Mouse (Mus musculus): ENCODE measurements around the gene Rnf167. TPM values are rescaled to one million over a fixed set of nuclear protein-coding genes. Genes with fewer than 3 reads are reported as not detected.

Rnf167 gene
- polyA plus RNA-seq, 1 experiment, result 16.7 TPM

DNA sequence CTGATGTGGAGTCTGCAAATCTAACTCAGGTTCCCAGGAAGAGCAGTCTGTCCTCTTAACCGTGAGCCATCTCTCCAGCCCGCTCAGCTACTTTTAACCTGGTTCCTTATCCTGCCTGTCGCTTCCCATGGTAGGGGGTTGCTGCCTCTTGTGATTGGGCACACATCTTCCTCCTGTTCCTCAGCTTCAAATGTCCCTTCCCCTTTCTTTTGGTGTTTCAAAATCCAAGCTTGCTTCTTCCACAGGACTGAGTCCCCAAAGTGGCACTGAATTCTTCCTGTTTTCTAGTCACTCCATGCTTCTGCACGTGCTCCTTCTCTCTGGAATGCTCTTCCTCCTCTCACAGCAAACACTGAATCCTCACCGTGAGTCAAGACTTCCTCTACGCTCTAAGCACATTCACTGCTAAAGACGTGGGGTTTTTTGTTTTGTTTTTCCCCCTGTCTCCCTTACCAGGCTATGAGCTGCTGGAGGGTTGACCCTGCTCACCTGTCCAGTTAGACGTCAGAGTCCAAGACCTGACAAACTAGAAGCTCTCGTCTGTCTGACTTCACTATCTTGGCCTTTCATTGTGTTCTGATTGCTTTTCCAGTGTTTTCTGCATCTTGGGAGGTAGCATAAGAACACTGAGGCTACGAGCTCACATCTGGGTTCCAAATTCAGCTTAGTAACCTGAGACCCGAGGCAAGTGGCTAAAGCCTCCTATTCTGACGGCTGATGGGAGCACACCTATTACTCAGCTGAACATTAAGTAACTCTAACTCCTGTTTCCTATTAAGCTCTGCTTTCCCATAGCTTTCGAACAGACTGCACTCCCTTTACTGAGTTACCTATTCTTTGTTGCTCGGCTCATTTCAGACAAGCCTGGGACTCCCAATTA, 20.5 kb downstream of the Rnf167 start:
- Histone ChIP-seq H3K4me3 (peak overlapping the region; percentile 82), H3K36me3 (ENCODE audit: control insufficient read depth, insufficient read depth) (peaks cover 20% of the 10 kb centered on the region), H3ac (ENCODE audit: control insufficient read depth, insufficient read length) (no peak overlapping the region), H3K4me2 (ENCODE audit: low read depth) (peak overlapping the region; percentile 95), H3K27me3 (ENCODE audit: control insufficient read depth, insufficient read depth, insufficient read length) (no peaks in the 10 kb centered on the region), H3K79me2 (ENCODE audit: control insufficient read depth, insufficient read depth) (peaks cover 19% of the 10 kb centered on the region)
- no peak for TF ChIP-seq MYOG (IDR thresholded peaks at IDR 0.05; ENCODE audit: control insufficient read depth in 1 of 3, insufficient read depth in 1 of 3, insufficient read length in 2 of 3, low read depth in 2 of 3)
- no peak for TF ChIP-seq MYOD1 (IDR thresholded peaks at IDR 0.05; ENCODE audit: control insufficient read depth in 1 of 3, insufficient read length in 2 of 3, low read depth in 2 of 3)
- no peak for TF ChIP-seq REST (IDR thresholded peaks at IDR 0.05; ENCODE audit: insufficient read depth, insufficient read length)
- TF ChIP-seq SRF (IDR thresholded peaks at IDR 0.05; ENCODE audit: control insufficient read depth, insufficient read length, low read depth), result no peak
- TF ChIP-seq E2F4 (IDR thresholded peaks at IDR 0.05; ENCODE audit: insufficient read depth), result no peak

GRCm38 (mm10) chr11:70668335-70668770, 21.3 kb downstream of the Rnf167 start:
- no peaks in the 10 kb centered on the region for H3K27me3 ChIP-seq (ENCODE audit: control insufficient read depth, insufficient read depth, insufficient read length)
- peak overlapping the region; percentile 82 for H3K4me3 ChIP-seq
- peaks cover 11% of the 10 kb centered on the region for H3K36me3 ChIP-seq (ENCODE audit: control insufficient read depth, insufficient read depth)
- H3K79me2 ChIP-seq (ENCODE audit: control insufficient read depth, insufficient read depth), result peaks cover 19% of the 10 kb centered on the region
- peak overlapping the region; percentile 35 for H3ac ChIP-seq (ENCODE audit: control insufficient read depth, insufficient read length)
- TF ChIP-seq TCF12 (IDR thresholded peaks at IDR 0.05; ENCODE audit: insufficient read depth, poor library complexity, severe bottlenecking) (no peak), POLR2AphosphoS2 (IDR thresholded peaks at IDR 0.05; ENCODE audit: insufficient read length, low read depth) (peak; percentile 46), POLR2A (IDR thresholded peaks at IDR 0.05; ENCODE audit: insufficient read length, low read depth) (peak; percentile 64), MAX (IDR thresholded peaks at IDR 0.05; ENCODE audit: low read depth) (no peak), USF1 (IDR thresholded peaks at IDR 0.05; ENCODE audit: low read depth) (peak; percentile 34), MYOD1 (IDR thresholded peaks at IDR 0.05; ENCODE audit: control insufficient read depth in 1 of 3, insufficient read length in 2 of 3, low read depth in 2 of 3) (no peak)
- peak overlapping the region; percentile 95 for H3K4me2 ChIP-seq (ENCODE audit: low read depth)

GRCm38 (mm10) chr11:70668771-70669505, 21.9 kb downstream of the Rnf167 start, which contains the start of gene Spag7:
Gene Spag7, minus strand, starts transcription at chr11:70669416.
- Histone ChIP-seq H3K36me3 (ENCODE audit: control insufficient read depth, insufficient read depth) (peaks cover 6% of the 10 kb centered on the region), H3K27me3 (ENCODE audit: control insufficient read depth, insufficient read depth, insufficient read length) (no peaks in the 10 kb centered on the region), H3ac (ENCODE audit: control insufficient read depth, insufficient read length) (peak within 1 kb of the TSS; percentile 35), H3K4me3 (peak within 1 kb of the TSS; percentile 82), H3K79me2 (ENCODE audit: control insufficient read depth, insufficient read depth) (peaks cover 19% of the 10 kb centered on the region), H3K4me2 (ENCODE audit: low read depth) (peak within 1 kb of the TSS; percentile 95)
- TF ChIP-seq MYOD1 (IDR thresholded peaks at IDR 0.05; ENCODE audit: control insufficient read depth in 1 of 3, insufficient read length in 2 of 3, low read depth in 2 of 3) (no peak), POLR2AphosphoS2 (IDR thresholded peaks at IDR 0.05; ENCODE audit: insufficient read length, low read depth) (peak; percentile 93), SRF (IDR thresholded peaks at IDR 0.05; ENCODE audit: control insufficient read depth, insufficient read length, low read depth) (peak; percentile 88), POLR2A (IDR thresholded peaks at IDR 0.05; ENCODE audit: insufficient read length, low read depth) (peak; percentile 76)

GRCm38 (mm10) chr11:70669582-70670345, 22.7 kb downstream of the Rnf167 start:
- H3K27me3 ChIP-seq (ENCODE audit: control insufficient read depth, insufficient read depth, insufficient read length), result no peaks in the 10 kb centered on the region
- H3ac ChIP-seq (ENCODE audit: control insufficient read depth, insufficient read length), result peak overlapping the region; percentile 35
- H3K79me2 ChIP-seq (ENCODE audit: control insufficient read depth, insufficient read depth), result peaks cover 19% of the 10 kb centered on the region
- no peaks in the 10 kb centered on the region for H3K36me3 ChIP-seq (ENCODE audit: control insufficient read depth, insufficient read depth)
- H3K4me3 ChIP-seq, result peak overlapping the region; percentile 82
- peak overlapping the region; percentile 93 for H3K4me2 ChIP-seq (ENCODE audit: low read depth)
- TF ChIP-seq MYOD1 (IDR thresholded peaks at IDR 0.05; ENCODE audit: control insufficient read depth in 1 of 3, insufficient read length in 2 of 3, low read depth in 2 of 3) (no peak), POLR2A (IDR thresholded peaks at IDR 0.05; ENCODE audit: insufficient read length, low read depth) (peak; percentile 22), SRF (IDR thresholded peaks at IDR 0.05; ENCODE audit: control insufficient read depth, insufficient read length, low read depth) (peak; percentile 18)

DNA sequence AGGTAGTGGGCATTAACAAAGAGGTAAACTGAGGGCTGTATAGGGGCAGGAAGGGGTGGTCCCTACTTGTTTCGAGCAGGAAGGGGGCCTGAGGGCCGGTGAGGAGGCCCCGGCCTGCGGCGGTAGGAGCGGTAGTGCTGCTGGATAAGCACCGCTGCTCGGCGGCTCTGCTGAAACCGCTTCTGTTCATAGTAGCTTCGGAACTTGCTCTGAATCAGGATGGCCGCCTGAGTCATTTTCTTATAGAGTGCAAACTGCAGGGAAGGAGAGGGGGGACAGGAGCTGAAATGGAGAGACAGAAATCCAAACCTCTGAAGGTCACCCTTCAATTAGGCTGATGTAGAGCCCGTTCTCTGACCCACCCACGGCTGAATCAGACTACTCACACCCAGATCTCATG, 23.4 kb downstream of the Rnf167 start:
- Histone ChIP-seq H3K79me2 (ENCODE audit: control insufficient read depth, insufficient read depth) (peaks cover 14% of the 10 kb centered on the region), H3K4me2 (ENCODE audit: low read depth) (peak overlapping the region; percentile 93), H3ac (ENCODE audit: control insufficient read depth, insufficient read length) (no peak overlapping the region), H3K4me3 (peak overlapping the region; percentile 82), H3K36me3 (ENCODE audit: control insufficient read depth, insufficient read depth) (no peaks in the 10 kb centered on the region), H3K27me3 (ENCODE audit: control insufficient read depth, insufficient read depth, insufficient read length) (no peaks in the 10 kb centered on the region)
- TF ChIP-seq POLR2A (IDR thresholded peaks at IDR 0.05; ENCODE audit: insufficient read length, low read depth), result no peak
- TF ChIP-seq REST (IDR thresholded peaks at IDR 0.05; ENCODE audit: insufficient read depth, insufficient read length), result no peak
- no peak for TF ChIP-seq TCF3 (IDR thresholded peaks at IDR 0.05; ENCODE audit: insufficient read length, low read depth)
- no peak for TF ChIP-seq E2F4 (IDR thresholded peaks at IDR 0.05; ENCODE audit: insufficient read depth)
- no peak for TF ChIP-seq MYOG (IDR thresholded peaks at IDR 0.05; ENCODE audit: control insufficient read depth in 1 of 3, insufficient read depth in 1 of 3, insufficient read length in 2 of 3, low read depth in 2 of 3)
- no peak for TF ChIP-seq MAX (IDR thresholded peaks at IDR 0.05; ENCODE audit: low read depth)
- TF ChIP-seq CEBPB (IDR thresholded peaks at IDR 0.05; ENCODE audit: insufficient read depth, poor library complexity, severe bottlenecking), result no peak
- TF ChIP-seq POLR2AphosphoS2 (IDR thresholded peaks at IDR 0.05; ENCODE audit: insufficient read length, low read depth), result no peak
- TF ChIP-seq TCF12 (IDR thresholded peaks at IDR 0.05; ENCODE audit: insufficient read depth, poor library complexity, severe bottlenecking), result no peak
- TF ChIP-seq USF1 (IDR thresholded peaks at IDR 0.05; ENCODE audit: low read depth), result no peak
- no peak for TF ChIP-seq MYOD1 (IDR thresholded peaks at IDR 0.05; ENCODE audit: control insufficient read depth in 1 of 3, insufficient read length in 2 of 3, low read depth in 2 of 3)
- no peak for TF ChIP-seq SRF (IDR thresholded peaks at IDR 0.05; ENCODE audit: control insufficient read depth, insufficient read length, low read depth)

All from myocyte (in vitro differentiated cells).